Mouse (Mus musculus): Measurements from ENCODE around the gene Top2a. TPM values are rescaled to one million over a fixed set of nuclear protein-coding genes. Genes with fewer than 3 reads are reported as not detected.
"Not testable (repeated sequence)": the region's sequence is repeated elsewhere in the genome, so short reads cannot be mapped to it uniquely, and the experiment has no call there.

Top2a gene
- polyA plus RNA-seq, 1 experiment from 2014 or later: 188 TPM

DNA sequence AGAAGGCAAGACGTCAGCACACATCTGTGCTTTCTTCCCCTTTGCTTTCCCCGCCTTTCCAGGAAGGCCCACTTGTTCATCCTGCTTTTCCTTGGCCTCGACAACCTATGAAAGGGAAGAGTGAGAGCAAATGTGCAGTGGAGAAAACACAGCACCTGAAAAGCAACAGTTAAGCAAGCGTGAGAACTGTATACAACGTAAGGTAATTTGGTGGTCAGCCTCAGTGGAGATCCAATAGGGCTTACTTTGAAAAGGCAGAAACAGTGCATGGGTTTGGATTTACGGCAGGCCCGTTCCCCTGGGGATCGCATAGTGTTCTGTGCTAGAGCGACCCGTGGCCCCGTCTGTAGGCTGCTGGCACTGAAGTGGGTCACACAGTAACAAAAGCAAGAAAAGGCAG, 24.7 kb downstream of the Top2a start:
- WGBS: 94% methylated on average over 11 of the region's 11 CpGs
- Histone ChIP-seq H3K4me2 (ENCODE audit: low read depth, low read length) (no peak overlapping the region), H3K9ac (ENCODE audit: low read length) (no peak overlapping the region), H3K27ac (ENCODE audit: low read length) (no peak overlapping the region), H3K4me1 (ENCODE audit: control insufficient read depth, insufficient read depth, low read length) (no peaks in the 10 kb centered on the region), H3K27me3 (ENCODE audit: control insufficient read depth, insufficient read depth, low read length) (no peaks in the 10 kb centered on the region), H3K36me3 (ENCODE audit: control insufficient read depth, insufficient read depth, low read length) (peaks cover 35% of the 10 kb centered on the region), H3K9me3 (replicated peaks; ENCODE audit: control insufficient read depth, low read length) (no peaks in the 10 kb centered on the region), H3K4me3 (replicated peaks; ENCODE audit: low read length) (no peak overlapping the region)
- no peak for ATAC-seq (ENCODE audit: insufficient read depth, low FRiP score)

DNA sequence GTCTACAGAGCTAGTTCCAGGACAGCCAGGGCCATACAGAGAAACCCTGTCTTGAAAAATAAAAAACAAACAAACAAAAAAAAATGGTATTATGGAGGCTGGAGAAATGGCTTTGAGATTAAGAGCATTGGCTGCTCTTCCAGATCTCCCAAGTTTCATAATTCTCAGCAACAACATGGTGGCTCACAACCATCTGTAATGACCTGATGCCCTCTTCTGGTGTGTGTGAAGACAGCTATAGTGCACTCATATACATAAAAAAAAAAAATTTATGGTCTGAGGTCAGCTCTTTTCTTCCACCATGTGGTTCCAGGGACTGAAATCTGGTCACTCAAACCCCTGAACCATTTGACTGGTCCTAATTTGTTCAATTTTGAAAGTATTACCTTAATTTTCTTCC, 25.2 kb downstream of the Top2a start:
- H3K9ac ChIP-seq (ENCODE audit: low read length): no peak overlapping the region
- ATAC-seq (ENCODE audit: insufficient read depth, low FRiP score): no peak
- H3K36me3 ChIP-seq (ENCODE audit: control insufficient read depth, insufficient read depth, low read length): peaks cover 33% of the 10 kb centered on the region
- no peak overlapping the region for H3K4me2 ChIP-seq (ENCODE audit: low read depth, low read length)
- no peak overlapping the region for H3K4me3 ChIP-seq (replicated peaks; ENCODE audit: low read length)
- no peak overlapping the region for H3K27ac ChIP-seq (ENCODE audit: low read length)
- no peaks in the 10 kb centered on the region for H3K27me3 ChIP-seq (ENCODE audit: control insufficient read depth, insufficient read depth, low read length)
- no peaks in the 10 kb centered on the region for H3K9me3 ChIP-seq (replicated peaks; ENCODE audit: control insufficient read depth, low read length)
- no peaks in the 10 kb centered on the region for H3K4me1 ChIP-seq (ENCODE audit: control insufficient read depth, insufficient read depth, low read length)

DNA sequence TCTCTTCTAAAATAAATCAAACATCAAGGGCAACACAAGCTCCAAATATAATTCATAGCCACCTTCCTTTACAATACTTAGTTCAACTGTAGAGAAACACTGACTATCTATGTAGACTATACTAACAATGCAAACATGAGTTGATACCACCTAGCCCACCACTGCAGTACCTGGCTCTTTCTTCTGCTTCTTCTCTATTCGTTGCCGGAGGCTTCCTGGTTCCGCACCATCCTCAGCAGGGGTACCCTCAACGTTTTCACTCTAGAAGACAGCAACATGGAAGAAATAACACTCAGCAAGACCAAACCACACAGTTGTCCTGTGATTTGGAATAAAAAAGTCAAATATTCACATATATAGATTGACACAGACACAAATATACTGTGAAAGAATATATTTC, 26.3 kb downstream of the Top2a start:
- no peaks in the 10 kb centered on the region for H3K4me1 ChIP-seq (ENCODE audit: control insufficient read depth, insufficient read depth, low read length)
- 88% methylated on average over 4 of the region's 4 CpGs for WGBS
- no peaks in the 10 kb centered on the region for H3K27me3 ChIP-seq (ENCODE audit: control insufficient read depth, insufficient read depth, low read length)
- no peak overlapping the region for H3K4me2 ChIP-seq (ENCODE audit: low read depth, low read length)
- ATAC-seq (ENCODE audit: insufficient read depth, low FRiP score): no peak
- no peak overlapping the region for H3K27ac ChIP-seq (ENCODE audit: low read length)
- H3K9me3 ChIP-seq (replicated peaks; ENCODE audit: control insufficient read depth, low read length): no peaks in the 10 kb centered on the region
- H3K4me3 ChIP-seq (replicated peaks; ENCODE audit: low read length): no peak overlapping the region
- no peak overlapping the region for H3K9ac ChIP-seq (ENCODE audit: low read length)
- peaks cover 30% of the 10 kb centered on the region for H3K36me3 ChIP-seq (ENCODE audit: control insufficient read depth, insufficient read depth, low read length)

DNA sequence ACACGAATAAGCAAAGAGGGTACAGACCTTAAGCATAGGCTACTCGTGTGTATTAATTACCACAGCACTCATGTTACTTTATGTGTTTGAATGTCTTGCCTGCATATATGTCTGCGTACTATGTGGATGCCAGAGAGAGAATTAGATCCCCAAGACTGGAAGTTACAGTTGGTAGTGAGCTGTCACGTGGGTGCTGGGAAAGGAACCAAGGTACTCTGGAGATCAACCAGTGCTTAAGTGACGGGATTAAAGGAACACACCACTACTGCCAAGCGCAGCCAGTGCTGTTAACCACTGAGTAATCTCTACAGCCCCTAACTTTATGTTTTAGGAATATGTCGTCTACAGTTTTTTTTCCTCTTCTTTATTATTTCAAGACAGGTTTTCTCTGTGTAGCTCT, 28.0 kb downstream of the Top2a start:
- Histone ChIP-seq H3K4me2 (ENCODE audit: low read depth, low read length) (no peak overlapping the region), H3K4me1 (ENCODE audit: control insufficient read depth, insufficient read depth, low read length) (no peaks in the 10 kb centered on the region), H3K27me3 (ENCODE audit: control insufficient read depth, insufficient read depth, low read length) (no peaks in the 10 kb centered on the region), H3K9me3 (replicated peaks; ENCODE audit: control insufficient read depth, low read length) (no peaks in the 10 kb centered on the region), H3K9ac (ENCODE audit: low read length) (no peak overlapping the region), H3K36me3 (ENCODE audit: control insufficient read depth, insufficient read depth, low read length) (peaks cover 23% of the 10 kb centered on the region), H3K4me3 (replicated peaks; ENCODE audit: low read length) (no peak overlapping the region), H3K27ac (ENCODE audit: low read length) (no peak overlapping the region)
- WGBS: 87% methylated on average over 7 of the region's 7 CpGs
- ATAC-seq (ENCODE audit: insufficient read depth, low FRiP score): no peak

DNA sequence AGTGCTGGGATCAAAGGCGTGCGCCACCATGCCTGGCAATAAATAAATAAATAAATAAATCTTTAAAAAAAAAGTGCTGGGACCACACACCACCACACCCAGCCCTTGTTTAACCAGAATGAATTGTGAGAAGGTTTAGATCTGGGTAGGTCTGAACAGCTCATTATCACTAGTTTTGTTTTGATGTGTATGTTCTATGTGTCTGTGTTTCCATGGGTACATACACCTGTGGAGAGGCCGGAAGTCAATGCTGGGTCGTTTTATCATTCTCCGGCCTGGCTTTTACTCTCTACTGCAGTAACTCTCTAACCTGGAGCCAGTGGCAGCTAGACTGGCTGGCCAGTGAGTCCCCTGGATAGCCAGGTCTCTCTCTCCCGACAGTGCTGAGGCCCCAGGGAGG, 33.1 kb downstream of the Top2a start:
- Histone ChIP-seq H3K4me1 (ENCODE audit: control insufficient read depth, insufficient read depth, low read length) (no peaks in the 10 kb centered on the region), H3K27me3 (ENCODE audit: control insufficient read depth, insufficient read depth, low read length) (no peaks in the 10 kb centered on the region), H3K9me3 (replicated peaks; ENCODE audit: control insufficient read depth, low read length) (no peaks in the 10 kb centered on the region), H3K36me3 (ENCODE audit: control insufficient read depth, insufficient read depth, low read length) (peaks cover 9% of the 10 kb centered on the region; the same call in 1 of the 2 replicates), H3K4me2 (ENCODE audit: low read depth, low read length) (no peak overlapping the region), H3K9ac (ENCODE audit: low read length) (no peak overlapping the region), H3K4me3 (replicated peaks; ENCODE audit: low read length) (no peak overlapping the region), H3K27ac (ENCODE audit: low read length) (no peak overlapping the region)
- ATAC-seq (ENCODE audit: insufficient read depth, low FRiP score): no peak
- WGBS: 82% methylated on average over 6 of the region's 6 CpGs

DNA sequence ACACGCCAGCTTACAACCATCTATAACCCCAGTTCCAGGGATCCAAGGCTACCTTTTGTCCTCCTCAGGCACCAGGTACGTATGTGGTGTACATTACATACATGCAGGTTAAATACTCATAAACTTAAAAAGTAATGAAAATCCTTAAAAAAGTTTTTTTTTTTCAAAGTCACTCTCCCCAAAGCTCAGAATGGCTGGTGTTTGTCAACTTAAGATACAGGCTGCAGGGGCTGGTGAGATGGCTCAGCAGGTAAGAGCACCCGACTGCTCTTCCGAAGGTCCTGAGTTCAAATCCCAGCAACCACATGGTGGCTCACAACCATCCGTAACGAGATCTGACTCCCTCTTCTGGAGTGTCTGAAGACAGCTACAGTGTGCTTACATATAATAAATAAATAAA, 35.7 kb downstream of the Top2a start:
- ATAC-seq (ENCODE audit: insufficient read depth, low FRiP score); H3K4me2 ChIP-seq (ENCODE audit: low read depth, low read length): not testable (repeated sequence)
- 98% methylated on average over 4 of the region's 6 CpGs for WGBS

DNA sequence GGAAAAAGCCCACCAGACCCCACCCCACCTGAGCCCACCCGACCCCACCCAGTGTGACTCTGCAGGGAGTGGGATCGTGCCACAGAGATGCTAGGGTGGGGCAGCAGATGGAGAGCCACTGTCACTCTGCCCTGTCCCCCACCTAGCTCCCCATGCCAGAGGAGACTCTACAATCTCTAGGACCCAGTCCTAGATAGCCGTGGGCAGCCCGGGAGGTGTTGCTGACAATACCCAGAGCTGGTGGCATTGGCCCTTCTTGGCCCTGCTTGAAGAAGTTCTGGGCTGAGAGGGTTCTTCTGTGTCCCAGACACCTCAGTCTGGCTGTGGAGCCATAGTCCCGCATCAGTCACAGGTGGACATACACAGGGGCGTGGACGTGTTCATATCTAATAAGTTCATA, 38.4 kb downstream of the Top2a start:
- WGBS: 86% methylated on average over 7 of the region's 7 CpGs
- no peak for ATAC-seq (ENCODE audit: insufficient read depth, low FRiP score)
- Histone ChIP-seq H3K27ac (ENCODE audit: low read length) (no peak overlapping the region), H3K9ac (ENCODE audit: low read length) (no peak overlapping the region), H3K4me2 (ENCODE audit: low read depth, low read length) (no peak overlapping the region), H3K27me3 (ENCODE audit: control insufficient read depth, insufficient read depth, low read length) (0 out of 2 replicates have a peak, but pooled peaks cover 2% of the 10 kb centered on the region), H3K4me3 (replicated peaks; ENCODE audit: low read length) (no peak overlapping the region), H3K4me1 (ENCODE audit: control insufficient read depth, insufficient read depth, low read length) (peaks cover 7% of the 10 kb centered on the region; the same call in 1 of the 2 replicates), H3K9me3 (replicated peaks; ENCODE audit: control insufficient read depth, low read length) (no peaks in the 10 kb centered on the region), H3K36me3 (ENCODE audit: control insufficient read depth, insufficient read depth, low read length) (no peaks in the 10 kb centered on the region)

More for the DNA sequence above, 35.7 kb downstream of the Top2a start:
- H3K4me1 ChIP-seq (ENCODE audit: control insufficient read depth, insufficient read depth, low read length); H3K27ac ChIP-seq (ENCODE audit: low read length); H3K4me3 ChIP-seq (replicated peaks; ENCODE audit: low read length); H3K36me3 ChIP-seq (ENCODE audit: control insufficient read depth, insufficient read depth, low read length); H3K9ac ChIP-seq (ENCODE audit: low read length); H3K27me3 ChIP-seq (ENCODE audit: control insufficient read depth, insufficient read depth, low read length); H3K9me3 ChIP-seq (replicated peaks; ENCODE audit: control insufficient read depth, low read length): not testable (repeated sequence)

DNA sequence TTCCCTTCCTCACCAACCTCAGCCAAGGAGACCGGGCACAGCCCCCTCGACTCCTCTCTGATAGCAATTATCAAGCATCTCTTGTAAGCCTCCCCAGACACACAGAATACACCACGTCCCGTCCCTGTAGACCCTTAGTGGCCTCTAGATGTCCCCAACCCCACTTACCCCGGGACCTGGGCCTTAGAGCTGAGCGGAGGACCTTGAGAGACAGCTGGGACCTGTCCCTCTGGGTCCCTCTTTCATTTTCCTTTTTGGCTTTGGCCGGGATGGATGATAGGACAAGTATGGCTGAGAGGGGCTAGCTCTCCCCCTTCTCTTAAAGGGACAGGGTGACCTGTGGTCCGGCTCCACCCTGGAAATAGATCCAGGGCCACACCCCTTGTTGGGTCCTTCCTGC, 40.4 kb downstream of the Top2a start:
- no peaks in the 10 kb centered on the region for H3K36me3 ChIP-seq (ENCODE audit: control insufficient read depth, insufficient read depth, low read length)
- 0 out of 2 replicates have a peak, but pooled peaks cover 2% of the 10 kb centered on the region for H3K27me3 ChIP-seq (ENCODE audit: control insufficient read depth, insufficient read depth, low read length)
- 46% methylated on average over 8 of the region's 8 CpGs for WGBS

DNA sequence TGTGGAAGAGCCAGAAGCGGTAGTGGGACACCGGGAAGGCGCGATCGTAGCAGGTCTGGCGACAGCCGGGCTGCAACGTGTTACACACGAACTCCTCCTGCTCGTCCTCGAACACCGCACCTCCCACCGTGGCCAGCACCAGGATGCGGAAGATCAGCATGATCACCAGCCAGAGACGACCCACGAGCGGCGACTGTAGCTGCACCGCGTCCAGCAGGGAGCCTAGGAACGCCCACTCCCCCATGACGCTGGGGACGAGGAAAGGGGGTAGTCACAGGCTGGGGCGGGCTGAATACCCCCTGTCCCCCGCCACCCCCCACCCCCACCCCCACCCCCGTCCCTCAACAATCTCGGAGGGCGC, 41.2 kb downstream of the Top2a start, which contains the start of gene Gjd3:
Gene Gjd3, minus strand, starts transcription at position 244 of the 361 bp plus-strand sequence.
- H3K27me3 ChIP-seq (ENCODE audit: control insufficient read depth, insufficient read depth, low read length): 0 out of 2 replicates have a peak, but pooled peaks cover 2% of the 10 kb centered on the region
- ATAC-seq (ENCODE audit: insufficient read depth, low FRiP score): no peak
- no peaks in the 10 kb centered on the region for H3K9me3 ChIP-seq (replicated peaks; ENCODE audit: control insufficient read depth, low read length)
- peaks cover 7% of the 10 kb centered on the region; the same call in 1 of the 2 replicates for H3K4me1 ChIP-seq (ENCODE audit: control insufficient read depth, insufficient read depth, low read length)
- peak within 1 kb of the TSS; percentile 99 for H3K4me2 ChIP-seq (ENCODE audit: low read depth, low read length)
- peak within 1 kb of the TSS; percentile 65 for H3K9ac ChIP-seq (ENCODE audit: low read length)
- no peaks in the 10 kb centered on the region for H3K36me3 ChIP-seq (ENCODE audit: control insufficient read depth, insufficient read depth, low read length)
- H3K27ac ChIP-seq (ENCODE audit: low read length): no peak within 1 kb of the TSS
- H3K4me3 ChIP-seq (replicated peaks; ENCODE audit: low read length): peak within 1 kb of the TSS; percentile 50
- 2% methylated on average over 28 of the region's 28 CpGs for WGBS

More for the DNA sequence above, 40.4 kb downstream of the Top2a start:
- peaks cover 7% of the 10 kb centered on the region; the same call in 1 of the 2 replicates for H3K4me1 ChIP-seq (ENCODE audit: control insufficient read depth, insufficient read depth, low read length)
- H3K9me3 ChIP-seq (replicated peaks; ENCODE audit: control insufficient read depth, low read length): no peaks in the 10 kb centered on the region
- no peak overlapping the region for H3K4me3 ChIP-seq (replicated peaks; ENCODE audit: low read length)
- H3K4me2 ChIP-seq (ENCODE audit: low read depth, low read length): no peak overlapping the region
- no peak overlapping the region for H3K27ac ChIP-seq (ENCODE audit: low read length)
- no peak overlapping the region for H3K9ac ChIP-seq (ENCODE audit: low read length)
- ATAC-seq (ENCODE audit: insufficient read depth, low FRiP score): no peak
